Mouse (Mus musculus) left cerebral cortex, postnatal 10 days (tissue): Measurements from ENCODE around the gene Acrbp. TPM values are rescaled to one million over a fixed set of nuclear protein-coding genes. Genes with fewer than 3 reads are reported as not detected.

Source experiments
- DNase-seq, 2 experiments: peaks; one replicate each; pipeline ENCODE4 v3.0.0; 2021 to 2022; ENCODE audit warnings: low spot score in 2 of 2, mixed read lengths in 1 of 2; ENCODE audit errors: extremely low spot score in 1 of 2
- intact Hi-C: fragments of 180-260 bp; cut with DNase I; formaldehyde crosslinking; loops from one replicate; pipeline ENCODE4 v1.15.1; 2025
- microRNA-seq: library from miRNA; unstranded; fragments of <30 nt; microRNA quantifications from one replicate; pipeline ENCODE4 v1.2.0, GENCODE M21; 2022
- total RNA-seq, 2 experiments: library from RNA; stranded (reverse); gene quantifications; 2 replicates each; pipeline ENCODE4 v1.2.3; 2021

Gene Acrbp
- total RNA-seq, 2 experiments from 2014 or later, result 8.0 to 8.7 TPM

DNA sequence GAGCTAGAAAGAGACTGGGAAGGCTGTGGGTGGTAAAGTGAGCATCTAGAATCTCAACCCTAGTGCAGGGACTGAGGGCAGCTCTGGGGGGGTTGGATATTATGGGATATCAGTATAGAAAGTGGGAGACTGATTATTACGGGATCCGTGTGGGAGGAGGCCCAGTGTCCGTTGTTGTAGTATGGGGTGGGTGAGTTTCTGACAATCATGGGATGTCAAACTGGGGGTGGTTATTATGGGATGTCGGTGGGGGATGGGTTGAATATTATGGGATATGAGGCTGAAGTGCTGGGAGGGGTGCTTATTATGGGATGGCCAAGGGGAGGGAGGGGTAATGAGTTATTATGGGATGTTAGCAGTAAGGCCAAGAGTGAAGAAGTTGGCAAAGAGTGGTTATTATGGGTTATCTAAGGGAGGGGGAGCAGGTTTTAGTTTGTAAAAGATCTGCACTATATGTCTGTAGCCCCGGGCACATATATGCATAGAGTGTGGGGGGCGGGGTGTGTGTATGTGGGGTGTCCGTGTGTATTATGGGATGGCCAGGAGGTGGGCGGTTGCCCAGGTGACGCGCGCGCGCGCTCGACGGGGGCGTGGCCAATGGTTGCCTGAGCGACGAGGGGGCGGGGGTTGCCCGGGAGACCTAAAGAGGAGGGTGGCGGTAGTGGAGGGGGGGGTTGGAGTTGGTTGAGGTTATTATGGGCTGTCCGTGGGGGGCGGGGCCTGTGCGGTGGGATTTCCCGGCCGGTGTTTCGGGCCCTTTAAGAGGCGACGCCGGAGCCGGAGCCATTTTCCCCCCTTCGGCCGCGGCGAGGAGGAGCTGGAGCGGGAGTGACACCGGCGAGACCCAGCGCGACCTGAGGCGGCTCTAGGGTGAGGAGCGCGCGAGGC, 46.1 kb downstream of the Acrbp start, which contains the start of gene Chd4:
Gene Chd4, plus strand, starts transcription at position 591 of the 888 bp plus-strand sequence.
- intact Hi-C loops, result no loop called here
- DNase-seq, result peak; percentile 96 to 99

DNA sequence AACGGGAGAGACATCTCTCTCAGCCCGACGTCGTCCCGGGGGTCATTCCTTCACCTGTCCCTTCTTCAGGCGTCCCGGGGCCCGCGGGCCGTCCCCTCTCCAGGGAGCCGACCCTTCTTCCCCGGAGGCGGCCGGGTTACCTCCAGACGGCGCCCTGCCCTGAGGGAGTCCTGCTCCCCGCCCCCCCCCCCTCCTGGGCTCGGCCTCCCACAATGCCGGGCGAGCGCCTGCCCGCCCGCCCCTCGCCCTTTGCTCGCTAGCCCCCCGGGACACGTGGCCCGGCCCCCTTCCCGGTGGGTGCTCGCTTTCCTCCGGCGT, 46.7 kb downstream of the Acrbp start:
- no peak for DNase-seq
- intact Hi-C loops, result no loop called here

DNA sequence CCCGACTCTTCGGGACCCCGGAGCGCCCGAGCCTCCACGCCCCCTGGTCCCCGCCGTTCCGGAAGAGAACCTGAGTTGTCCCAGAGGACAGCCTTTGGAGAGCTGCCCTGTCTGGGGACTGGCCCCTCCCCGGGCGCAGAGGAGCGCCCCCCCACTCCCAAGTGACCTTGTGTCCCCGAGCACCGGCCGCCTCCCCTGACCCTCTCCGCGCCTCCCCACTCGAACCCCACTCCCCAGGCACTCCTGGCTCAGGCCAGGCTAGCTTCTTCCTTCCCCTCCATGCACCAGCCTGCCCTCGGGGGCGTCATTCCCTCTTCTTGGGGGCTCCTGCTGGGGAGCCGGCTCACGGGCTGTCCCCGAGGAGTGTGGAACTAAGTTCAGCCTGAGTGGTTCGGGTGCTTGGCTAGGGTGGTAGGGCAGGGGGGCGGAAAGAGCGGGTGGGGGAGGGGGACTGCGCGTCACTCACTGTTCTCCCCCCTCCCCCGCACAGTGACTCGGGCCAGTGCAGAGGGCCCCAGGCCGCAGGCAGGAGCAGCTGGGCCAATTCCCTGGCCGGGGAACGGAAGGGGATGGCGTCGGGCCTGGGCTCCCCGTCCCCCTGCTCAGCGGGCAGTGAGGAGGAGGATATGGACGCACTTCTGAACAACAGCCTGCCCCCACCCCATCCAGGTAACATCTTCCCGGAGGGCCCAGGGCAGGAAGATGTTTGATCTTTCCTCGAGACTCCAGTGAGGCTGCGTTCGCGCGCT, 47.3 kb downstream of the Acrbp start:
- DNase-seq, result peak in 1 of 2 experiments; percentile 86
- intact Hi-C loops, result no loop called here

DNA sequence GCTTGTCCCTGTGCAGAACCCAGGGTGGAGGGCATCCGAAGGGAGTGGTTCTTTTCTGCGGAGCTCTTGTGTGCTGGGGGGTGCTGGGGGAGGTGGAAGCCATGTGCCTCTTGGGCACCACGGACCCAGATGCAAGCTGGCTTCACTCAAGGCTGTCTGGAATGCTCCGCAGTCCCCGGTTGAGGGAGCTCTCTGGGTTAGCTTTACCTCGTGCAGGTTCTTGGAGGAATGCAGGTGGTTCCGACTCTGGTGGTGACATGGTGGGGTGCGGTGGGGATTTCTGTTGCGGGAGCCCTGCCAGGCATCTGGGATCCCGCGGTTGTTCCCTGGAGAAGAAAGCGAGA, 47.8 kb downstream of the Acrbp start:
- DNase-seq, result peak in 1 of 2 experiments; percentile 52
- intact Hi-C loops, result no loop called here

DNA sequence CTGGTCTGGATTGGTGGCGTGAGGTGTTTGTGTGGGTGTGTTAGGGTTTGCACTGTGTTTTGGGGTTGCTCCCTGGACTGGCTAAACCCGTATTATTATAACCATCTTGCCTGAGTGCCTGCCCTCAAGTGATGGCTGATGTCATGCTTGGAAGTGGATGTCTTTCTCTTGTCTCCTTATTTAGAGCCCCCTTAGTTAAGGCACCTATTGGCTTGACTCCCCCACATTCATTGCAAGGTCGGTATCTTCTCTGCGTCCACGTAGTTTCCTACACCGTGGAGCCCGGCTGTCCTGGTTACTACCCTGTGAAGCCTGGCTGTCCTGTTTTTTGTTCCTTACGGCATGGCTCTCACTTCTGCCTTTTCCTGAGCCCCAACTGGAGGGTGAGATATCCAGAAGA, 48.5 kb downstream of the Acrbp start:
- DNase-seq, result no peak
- intact Hi-C loops, result no loop called here

DNA sequence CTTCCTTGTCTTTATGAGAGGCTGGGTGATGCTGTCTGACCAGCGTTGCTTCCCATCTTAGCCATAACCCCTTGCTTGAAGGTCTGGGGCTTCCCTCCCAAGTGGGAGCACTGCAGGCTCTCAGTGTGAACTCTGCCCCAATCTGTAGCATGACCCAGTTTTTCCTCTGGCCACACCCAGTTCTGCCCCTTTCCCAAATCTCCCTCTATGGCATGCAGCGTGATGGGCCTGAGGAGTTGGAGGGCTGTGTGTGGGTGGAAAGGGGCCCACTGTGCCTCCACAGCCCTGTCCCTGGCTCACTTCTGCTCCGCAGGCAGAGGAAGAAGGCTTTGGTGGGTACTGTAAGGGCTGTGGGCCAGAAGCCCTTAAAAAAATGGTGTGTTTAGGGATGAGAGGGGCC, 49.0 kb downstream of the Acrbp start:
- intact Hi-C loops, result no loop called here
- DNase-seq, result no peak

DNA sequence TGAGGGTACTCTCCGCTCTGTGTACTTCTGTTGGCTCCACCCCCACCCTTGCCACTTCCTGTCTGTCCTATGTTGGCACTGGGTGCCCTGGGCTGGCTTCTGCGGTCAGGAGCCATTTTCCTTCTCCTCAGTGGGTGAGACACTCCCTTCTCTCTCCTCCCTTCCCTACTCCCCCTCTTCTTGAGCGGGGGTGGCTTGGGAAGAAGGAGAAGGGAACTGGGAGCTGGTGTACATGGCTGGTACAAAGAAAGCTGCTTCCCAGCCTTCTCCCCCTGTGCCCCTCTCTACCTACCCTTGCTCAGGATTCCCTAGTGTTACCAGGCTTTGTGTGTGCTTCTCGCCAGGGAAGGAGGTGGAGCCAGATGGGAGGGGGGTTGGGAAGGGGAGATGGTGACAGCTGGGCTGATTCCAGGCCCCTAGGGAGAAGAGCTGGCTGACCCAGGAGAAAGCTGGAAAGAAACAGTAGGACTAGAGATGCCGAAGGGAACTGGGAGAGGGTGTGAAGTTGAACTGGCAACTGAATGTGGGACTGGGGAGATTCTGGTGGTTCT, 50.0 kb downstream of the Acrbp start:
- intact Hi-C loops, result no loop called here
- DNase-seq, result peak in 1 of 2 experiments; percentile 64

DNA sequence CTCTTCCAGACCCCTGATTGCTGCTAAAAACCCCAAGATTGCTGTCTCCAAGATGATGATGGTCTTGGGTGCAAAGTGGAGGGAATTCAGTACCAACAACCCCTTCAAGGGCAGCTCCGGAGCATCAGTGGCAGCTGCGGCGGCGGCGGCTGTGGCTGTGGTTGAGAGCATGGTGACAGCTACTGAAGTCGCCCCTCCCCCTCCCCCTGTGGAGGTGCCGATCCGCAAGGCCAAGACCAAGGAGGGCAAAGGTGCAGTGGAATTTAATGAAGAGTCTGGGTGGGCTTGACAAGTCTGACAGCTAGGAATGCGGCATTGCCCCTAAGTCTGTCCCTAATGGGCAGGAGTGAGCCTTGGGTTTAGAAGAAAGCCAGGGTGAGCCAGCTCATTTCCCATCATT, 52.0 kb downstream of the Acrbp start:
- intact Hi-C loops, result no loop called here

DNA sequence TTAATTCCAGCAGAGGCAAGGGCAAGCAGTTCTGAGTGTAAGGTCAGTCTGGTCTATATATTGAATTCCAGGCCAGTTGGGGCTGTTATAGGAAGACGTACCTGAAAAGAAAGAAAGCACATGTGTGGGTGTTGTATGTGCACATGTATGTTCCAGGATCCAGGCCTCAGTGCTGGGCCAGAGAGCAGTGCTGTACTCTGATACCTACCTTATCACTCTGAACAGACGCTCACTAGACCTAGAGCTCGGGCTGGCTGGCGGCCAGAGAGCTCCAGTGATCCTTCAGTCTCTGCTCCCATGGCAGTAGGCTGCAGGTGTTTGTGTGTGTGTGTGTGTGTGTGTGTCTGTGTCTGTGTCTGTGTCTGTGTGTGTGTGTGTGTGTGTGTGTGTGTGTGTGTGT, 54.7 kb downstream of the Acrbp start:
- intact Hi-C loops, result no loop called here
- no peak for DNase-seq

More for the DNA sequence above, 52.0 kb downstream of the Acrbp start:
- peak in 1 of 2 experiments; percentile 55 for DNase-seq

DNA sequence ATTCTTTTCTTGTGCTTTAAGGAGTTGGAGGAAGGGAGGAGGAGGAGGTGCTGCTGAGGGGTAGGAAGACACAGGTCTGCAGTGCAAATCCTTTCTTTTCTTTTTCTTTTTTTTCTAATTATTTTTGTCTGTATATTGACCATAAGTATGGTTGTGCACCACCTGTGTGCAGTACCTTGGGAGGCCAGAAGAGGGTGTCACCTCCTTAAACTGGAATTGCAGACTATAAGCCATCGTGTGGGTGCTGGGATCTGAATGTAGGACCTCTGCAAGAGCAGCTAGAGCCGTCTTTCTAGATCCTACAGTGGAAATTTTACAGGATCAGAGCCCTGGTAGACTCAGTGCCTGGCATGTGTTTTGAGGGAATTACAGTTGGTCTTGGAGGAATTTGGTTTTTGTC, 58.2 kb downstream of the Acrbp start:
- intact Hi-C loops, result loop anchor here (2.0 kb wide), 1 partner anchor 15 kb away; no protein-coding TSS in a partner anchor
- DNase-seq, result no peak

DNA sequence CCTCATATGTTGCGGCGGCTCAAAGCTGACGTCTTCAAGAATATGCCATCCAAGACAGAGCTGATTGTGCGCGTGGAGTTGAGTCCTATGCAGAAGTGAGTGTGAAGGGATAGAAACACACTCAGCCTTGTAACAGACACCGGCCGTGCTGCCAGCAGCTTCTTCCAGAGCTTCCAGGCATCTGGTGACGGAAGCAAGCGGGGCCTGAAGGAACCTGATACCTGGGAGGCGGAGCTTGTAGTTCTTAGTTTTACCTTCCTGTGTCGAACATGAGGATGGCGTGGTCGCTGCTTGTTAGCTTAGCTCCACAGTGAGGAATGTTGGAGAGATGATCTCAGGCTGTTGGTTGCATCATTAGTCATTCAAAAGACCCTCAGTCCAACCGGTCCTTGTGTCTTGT, 59.9 kb downstream of the Acrbp start:
- intact Hi-C loops, result loop anchor here (2.0 kb wide), 1 partner anchor 13 kb away; no protein-coding TSS in a partner anchor
- DNase-seq, result no peak

DNA sequence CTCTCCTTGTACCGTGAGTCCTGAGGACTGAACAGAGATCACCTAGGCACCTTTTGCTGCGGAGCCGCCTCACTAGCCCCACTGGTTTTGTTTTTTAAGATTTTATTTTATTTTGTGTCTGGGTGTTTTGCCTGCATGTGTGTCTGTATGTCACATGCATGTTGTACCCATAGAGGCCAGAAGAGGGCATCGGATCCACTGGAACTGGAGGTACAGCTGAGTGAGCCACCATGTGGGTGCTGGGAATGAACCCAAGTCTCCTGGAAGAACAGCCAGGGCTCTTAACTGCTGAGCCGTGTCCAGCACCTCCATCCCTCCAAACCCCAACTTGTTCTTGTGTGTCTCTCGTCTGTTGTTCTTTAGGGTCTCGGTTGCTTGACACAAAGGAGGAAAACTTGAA, 61.4 kb downstream of the Acrbp start:
- intact Hi-C loops, result no loop called here
- peak in 1 of 2 experiments; percentile 64 for DNase-seq

DNA sequence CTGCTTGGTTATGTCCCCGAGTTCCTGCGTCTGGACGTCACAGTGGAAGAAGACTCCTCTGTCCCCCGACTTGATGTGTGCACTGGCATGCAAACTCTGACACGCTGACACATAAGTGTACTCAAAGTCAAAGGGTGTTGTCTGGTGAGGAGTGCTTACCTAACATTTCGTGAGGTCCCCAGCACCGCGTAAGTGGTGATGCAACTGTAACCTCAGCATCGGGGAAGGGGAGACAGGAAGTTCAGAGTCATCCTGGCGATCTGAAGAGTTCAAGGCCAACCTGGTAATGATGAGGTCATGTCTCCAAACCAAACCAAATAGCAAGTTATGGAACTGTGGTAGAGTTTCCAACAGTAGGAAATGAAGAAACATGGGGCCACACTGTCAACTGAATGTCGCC, 63.1 kb downstream of the Acrbp start:
- DNase-seq, result no peak
- intact Hi-C loops, result no loop called here

Small RNA genes within 50 kb of the gene (microRNA-seq; reads per million reads assigned to microRNA genes)
- gene Mir7045, result 0.86 reads per million

Other genes starting within 250 kb of the Acrbp start
- 1 to 10 TPM; 4.4 to 5.3 TPM for gene Spsb2, start 241.0 kb upstream of the Acrbp start, total RNA-seq
- gene Tpi1, start 235.4 kb upstream of the Acrbp start, total RNA-seq, result 100 to 1,000 TPM; 512 to 527 TPM
- gene Usp5, start 220.2 kb upstream of the Acrbp start, total RNA-seq, result 100 to 1,000 TPM; 194 to 200 TPM
- 1 to 10 TPM; 2.8 to 4.4 TPM for gene Cdca3, start 220.1 kb upstream of the Acrbp start, total RNA-seq
- under 1 TPM; 0.19 to 0.28 TPM for gene Gnb3, start 209.4 kb upstream of the Acrbp start, total RNA-seq
- 10 to 100 TPM; 30.7 to 32.5 TPM for gene P3h3, start 191.9 kb upstream of the Acrbp start, total RNA-seq
- gene Gpr162, start 185.7 kb upstream of the Acrbp start, total RNA-seq, result 100 to 1,000 TPM; 214 to 216 TPM
- 1 to 10 TPM; 1.2 to 3.7 TPM for gene Cd4, start 161.5 kb upstream of the Acrbp start, total RNA-seq
- 1 to 10 TPM; 1.4 to 1.5 TPM for gene Lag3, start 138.0 kb upstream of the Acrbp start, total RNA-seq
- 1,000 to 10,000 TPM; 1,368 to 1,394 TPM for gene Ptms, start 129.6 kb upstream of the Acrbp start, total RNA-seq
- 100 to 1,000 TPM; 597 to 610 TPM for gene Mlf2, start 118.3 kb upstream of the Acrbp start, total RNA-seq
- gene Cops7a, start 84.2 kb upstream of the Acrbp start, total RNA-seq, result 100 to 1,000 TPM; 115 to 116 TPM
- 100 to 1,000 TPM; 116 TPM for gene Pianp, start 53.0 kb upstream of the Acrbp start, total RNA-seq
- gene Zfp384, start 40.5 kb upstream of the Acrbp start, total RNA-seq, result 10 to 100 TPM; 41.0 to 41.2 TPM
- 10 to 100 TPM; 56.9 to 59.9 TPM for gene Ing4, start 9.9 kb upstream of the Acrbp start, total RNA-seq
- 1 to 10 TPM in 1 of 2 experiments, under 1 TPM in 1; 0.45 to 1.0 TPM for gene Lpar5, start 18.2 kb downstream of the Acrbp start, total RNA-seq
- 100 to 1,000 TPM; 147 to 157 TPM for gene Chd4, start 46.3 kb downstream of the Acrbp start, total RNA-seq
- 10 to 100 TPM; 32.4 to 35.6 TPM for gene Nop2, start 82.2 kb downstream of the Acrbp start, total RNA-seq
- 10 to 100 TPM; 38.7 to 40.2 TPM for gene Iffo1, start 95.6 kb downstream of the Acrbp start, total RNA-seq
- 1,000 to 10,000 TPM; 1,896 to 1,966 TPM for gene Gapdh, start 116.8 kb downstream of the Acrbp start, total RNA-seq
- 10 to 100 TPM; 31.7 to 32.7 TPM for gene Ncapd2, start 142.0 kb downstream of the Acrbp start, total RNA-seq
- 10 to 100 TPM; 70.1 to 78.7 TPM for gene Mrpl51, start 142.1 kb downstream of the Acrbp start, total RNA-seq
- 10 to 100 TPM; 25.7 to 26.5 TPM for gene Vamp1, start 165.9 kb downstream of the Acrbp start, total RNA-seq
- gene Tapbpl, start 182.2 kb downstream of the Acrbp start, total RNA-seq, result 1 to 10 TPM; 2.4 to 2.5 TPM
- not detected for gene Cd27, start 187.3 kb downstream of the Acrbp start, total RNA-seq
- not detected for gene Tuba3a, start 236.4 kb downstream of the Acrbp start, total RNA-seq